Mouse (Mus musculus) testis, adult 2 months (tissue): Measurements from ENCODE around the gene Gsdma.

Experiments used
- CTCF ChIP-seq: fragments of 200-500 bp; IDR thresholded peaks from 2 replicates; pipeline ENCODE4 v1.5.1; 2012; ENCODE audit warnings: low read depth, mild to moderate bottlenecking, inconsistent platforms, low read length, moderate library complexity; ENCODE audit not compliant: control insufficient read depth, insufficient read depth, insufficient replicate concordance
- POLR2A ChIP-seq: fragments of 200-500 bp; IDR thresholded peaks from 2 replicates; pipeline ENCODE4 v1.6.1; 2012; ENCODE audit warnings: low read depth, mild to moderate bottlenecking, inconsistent platforms, low read length, moderate library complexity; ENCODE audit not compliant: control insufficient read depth

DNA sequence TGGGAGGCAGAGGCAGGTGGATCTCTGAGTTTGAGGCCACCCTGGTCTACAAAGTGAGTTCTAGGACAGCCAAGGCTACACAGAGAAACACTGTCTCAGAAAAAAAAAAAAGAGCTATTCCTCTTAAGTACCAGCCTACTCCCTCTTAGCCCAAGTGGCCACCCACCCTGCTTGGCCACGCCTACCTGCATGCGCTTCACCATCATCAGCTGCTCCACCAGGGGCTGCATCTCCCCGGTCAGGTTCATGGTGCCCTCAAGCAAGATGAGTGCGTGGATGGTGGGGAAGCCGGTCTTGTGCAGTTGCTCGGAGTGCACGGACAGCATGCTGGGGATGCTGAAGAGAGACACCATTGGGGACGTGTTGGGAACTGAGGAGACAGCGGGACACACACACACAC lies 51.8 kb downstream of the Gsdma start:
- no peak for TF ChIP-seq CTCF
- no peak for TF ChIP-seq POLR2A
